Mouse (Mus musculus) forebrain, embryonic 12.5 days (tissue): ENCODE results near the gene BC052040. TPM values are rescaled to one million over a fixed set of nuclear protein-coding genes. Genes with fewer than 3 reads are reported as not detected.

Experiments used
- ATAC-seq: fragments of 200-750 bp; cut with Nextera tagmentation; 2 replicates; pipeline ENCODE4 v1.8.0; 2017; ENCODE audit warnings: moderate TSS enrichment; ENCODE audit not compliant: low FRiP score
- H3K27ac ChIP-seq: fragments of 300-500 bp; sonication (generic); 2 replicates; pipeline ENCODE4 v1.5.1; 2016; ENCODE audit warnings: mild to moderate bottlenecking
- H3K27me3 ChIP-seq: fragments of 300-500 bp; sonication (generic); 2 replicates; pipeline ENCODE4 v1.6.1; 2016; ENCODE audit warnings: mild to moderate bottlenecking
- H3K36me3 ChIP-seq: fragments of 300-500 bp; sonication (generic); replicated peaks from 2 replicates; pipeline ENCODE4 v1.6.1; 2016; ENCODE audit warnings: mild to moderate bottlenecking
- H3K4me1 ChIP-seq: fragments of 300-500 bp; sonication (generic); 2 replicates; pipeline ENCODE4 v1.6.1; 2016
- H3K4me2 ChIP-seq: fragments of 300-500 bp; sonication (generic); 2 replicates; pipeline ENCODE4 v1.6.1; 2016; ENCODE audit warnings: mild to moderate bottlenecking, moderate library complexity
- H3K4me3 ChIP-seq: fragments of 300-500 bp; sonication (generic); replicated peaks from 2 replicates; pipeline ENCODE4 v1.5.1; 2016; ENCODE audit warnings: mild to moderate bottlenecking
- H3K9ac ChIP-seq: fragments of 300-500 bp; sonication (generic); 2 replicates; pipeline ENCODE4 v1.6.1; 2016; ENCODE audit warnings: mild to moderate bottlenecking
- H3K9me3 ChIP-seq: fragments of 300-500 bp; sonication (generic); 2 replicates; pipeline ENCODE4 v1.6.1; 2016
- WGBS: fragments of 180-500 bp; shearing (Covaris S2); methylation state at CpG from one replicate; pipeline ENCODE4 v1.1.7; 2016; 5-methylcytosine and 5-hydroxymethylcytosine counted together
- polyA plus RNA-seq: library from polyadenylated mRNA; unstranded; fragments of >200 nt; fragmentation: Nextera tagmentation; extraction: Ambion mirVana; gene quantifications from 2 replicates; pipeline ENCODE4 v1.2.1, GENCODE M21; 2016

BC052040 gene
- polyA plus RNA-seq, 1 experiment from 2014 or later = 22.7 TPM

GRCm38 (mm10) chr2:115724726-115725125 is 143.2 kb downstream of the BC052040 start:
- Histone ChIP-seq H3K9me3 (peaks cover 6% of the 10 kb centered on the region), H3K27me3 (no peaks in the 10 kb centered on the region), H3K4me3 (no peak overlapping the region), H3K27ac (peak overlapping the region; percentile 83), H3K9ac (no peak overlapping the region), H3K36me3 (peaks cover 13% of the 10 kb centered on the region; the same call in 1 of the 2 replicates), H3K4me1 (peaks cover 41% of the 10 kb centered on the region), H3K4me2 (no peak overlapping the region)
- 59% methylated on average over 6 of the region's 6 CpGs for WGBS
- ATAC-seq = no peak

GRCm38 (mm10) chr2:115725503-115725902 is 144.0 kb downstream of the BC052040 start:
- Histone ChIP-seq H3K4me2 (no peak overlapping the region), H3K27me3 (no peaks in the 10 kb centered on the region), H3K36me3 (peaks cover 10% of the 10 kb centered on the region; the same call in 1 of the 2 replicates), H3K9ac (no peak overlapping the region), H3K27ac (peak overlapping the region; percentile 79), H3K4me1 (peaks cover 41% of the 10 kb centered on the region), H3K9me3 (peaks cover 3% of the 10 kb centered on the region; the same call in 1 of the 2 replicates), H3K4me3 (no peak overlapping the region)
- peak; percentile 85 for ATAC-seq
- 26% methylated on average over 6 of the region's 6 CpGs for WGBS

GRCm38 (mm10) chr2:115725926-115726325 is 144.4 kb downstream of the BC052040 start:
- Histone ChIP-seq H3K27me3 (no peaks in the 10 kb centered on the region), H3K4me3 (no peak overlapping the region), H3K27ac (peak overlapping the region; percentile 79), H3K36me3 (peaks cover 6% of the 10 kb centered on the region; the same call in 1 of the 2 replicates), H3K9ac (no peak overlapping the region), H3K4me2 (no peak overlapping the region), H3K9me3 (no peaks in the 10 kb centered on the region), H3K4me1 (peaks cover 41% of the 10 kb centered on the region)
- ATAC-seq = peak; percentile 73
- 18% methylated on average over 6 of the region's 6 CpGs for WGBS

GRCm38 (mm10) chr2:115726806-115727205 is 145.3 kb downstream of the BC052040 start:
- no peaks in the 10 kb centered on the region for H3K9me3 ChIP-seq
- WGBS = 44% methylated on average over 5 of the region's 5 CpGs
- peaks cover 39% of the 10 kb centered on the region for H3K4me1 ChIP-seq
- no peak overlapping the region for H3K9ac ChIP-seq
- no peak for ATAC-seq
- H3K4me3 ChIP-seq = no peak overlapping the region
- H3K4me2 ChIP-seq = no peak overlapping the region
- no peaks in the 10 kb centered on the region for H3K27me3 ChIP-seq
- peaks cover 6% of the 10 kb centered on the region; the same call in 1 of the 2 replicates for H3K36me3 ChIP-seq
- peak overlapping the region; percentile 79 for H3K27ac ChIP-seq

GRCm38 (mm10) chr2:115728627-115729026 is 147.1 kb downstream of the BC052040 start:
- no peak for ATAC-seq
- 91% methylated on average over 6 of the region's 6 CpGs for WGBS

GRCm38 (mm10) chr2:115730502-115730901 is 149.0 kb downstream of the BC052040 start:
- Histone ChIP-seq H3K4me3 (no peak overlapping the region), H3K36me3 (peaks cover 6% of the 10 kb centered on the region; the same call in 1 of the 2 replicates), H3K4me2 (no peak overlapping the region), H3K9ac (no peak overlapping the region), H3K27ac (no peak overlapping the region), H3K27me3 (0 out of 2 replicates have a peak, but pooled peaks cover 5% of the 10 kb centered on the region), H3K4me1 (peaks cover 14% of the 10 kb centered on the region; the same call in 1 of the 2 replicates), H3K9me3 (no peaks in the 10 kb centered on the region)
- ATAC-seq = no peak
- WGBS = 89% methylated on average over 6 of the region's 6 CpGs

More at GRCm38 (mm10) chr2:115728627-115729026, 147.1 kb downstream of the BC052040 start:
- no peak overlapping the region for H3K27ac ChIP-seq
- H3K4me2 ChIP-seq = no peak overlapping the region
- no peaks in the 10 kb centered on the region for H3K9me3 ChIP-seq
- no peak overlapping the region for H3K9ac ChIP-seq
- H3K36me3 ChIP-seq = peaks cover 6% of the 10 kb centered on the region; the same call in 1 of the 2 replicates
- H3K4me1 ChIP-seq = peaks cover 23% of the 10 kb centered on the region
- no peak overlapping the region for H3K4me3 ChIP-seq
- no peaks in the 10 kb centered on the region for H3K27me3 ChIP-seq

- Histone ChIP-seq H3K4me2 (no peak overlapping the region), H3K4me1 (peaks cover 10% of the 10 kb centered on the region; the same call in 1 of the 2 replicates), H3K36me3 (peaks cover 6% of the 10 kb centered on the region; the same call in 1 of the 2 replicates), H3K27ac (no peak overlapping the region), H3K9me3 (no peaks in the 10 kb centered on the region), H3K9ac (no peak overlapping the region), H3K27me3 (peaks cover 8% of the 10 kb centered on the region; the same call in 1 of the 2 replicates), H3K4me3 (no peak overlapping the region)
- 80% methylated on average over 3 of the region's 3 CpGs for WGBS
- ATAC-seq = no peak
Observed at GRCm38 (mm10) chr2:115731171-115731570, 149.7 kb downstream of the BC052040 start.

- Histone ChIP-seq H3K27ac (no peak overlapping the region), H3K4me1 (no peaks in the 10 kb centered on the region), H3K9ac (no peak overlapping the region), H3K4me2 (no peak overlapping the region), H3K4me3 (no peak overlapping the region), H3K36me3 (peaks cover 6% of the 10 kb centered on the region; the same call in 1 of the 2 replicates), H3K9me3 (no peaks in the 10 kb centered on the region), H3K27me3 (peaks cover 8% of the 10 kb centered on the region; the same call in 1 of the 2 replicates)
- WGBS = 89% methylated on average over 4 of the region's 4 CpGs
- ATAC-seq = no peak
Observed at GRCm38 (mm10) chr2:115732572-115732971, 151.1 kb downstream of the BC052040 start.

- Histone ChIP-seq H3K4me3 (no peak overlapping the region), H3K27me3 (peaks cover 8% of the 10 kb centered on the region; the same call in 1 of the 2 replicates), H3K4me1 (no peaks in the 10 kb centered on the region), H3K9me3 (no peaks in the 10 kb centered on the region), H3K27ac (no peak overlapping the region), H3K4me2 (no peak overlapping the region), H3K9ac (no peak overlapping the region), H3K36me3 (peaks cover 1% of the 10 kb centered on the region; the same call in 1 of the 2 replicates)
- 87% methylated on average over 8 of the region's 8 CpGs for WGBS
- no peak for ATAC-seq
Observed at GRCm38 (mm10) chr2:115733017-115733692, 151.6 kb downstream of the BC052040 start.

- no peak for ATAC-seq
- Histone ChIP-seq H3K4me2 (no peak overlapping the region), H3K27ac (no peak overlapping the region), H3K9me3 (no peaks in the 10 kb centered on the region), H3K36me3 (no peaks in the 10 kb centered on the region), H3K4me1 (no peaks in the 10 kb centered on the region), H3K27me3 (peaks cover 8% of the 10 kb centered on the region; the same call in 1 of the 2 replicates), H3K9ac (no peak overlapping the region), H3K4me3 (no peak overlapping the region)
- WGBS = 94% methylated on average over 6 of the region's 6 CpGs
Observed at GRCm38 (mm10) chr2:115734850-115735249, 153.3 kb downstream of the BC052040 start.

- H3K4me3 ChIP-seq = no peak overlapping the region
- no peak overlapping the region for H3K4me2 ChIP-seq
- WGBS = 87% methylated on average over 3 of the region's 3 CpGs
- no peak overlapping the region for H3K27ac ChIP-seq
- peaks cover 8% of the 10 kb centered on the region; the same call in 1 of the 2 replicates for H3K27me3 ChIP-seq
- no peaks in the 10 kb centered on the region for H3K9me3 ChIP-seq
- no peak overlapping the region for H3K9ac ChIP-seq
- no peaks in the 10 kb centered on the region for H3K36me3 ChIP-seq
- no peak for ATAC-seq
- no peaks in the 10 kb centered on the region for H3K4me1 ChIP-seq
Observed at GRCm38 (mm10) chr2:115736416-115736815, 154.9 kb downstream of the BC052040 start.

- Histone ChIP-seq H3K9ac (no peak overlapping the region), H3K4me2 (no peak overlapping the region), H3K9me3 (no peaks in the 10 kb centered on the region), H3K36me3 (no peaks in the 10 kb centered on the region), H3K27me3 (peaks cover 8% of the 10 kb centered on the region; the same call in 1 of the 2 replicates), H3K27ac (no peak overlapping the region), H3K4me3 (no peak overlapping the region), H3K4me1 (no peaks in the 10 kb centered on the region)
- ATAC-seq = no peak
- WGBS = 88% methylated on average over 2 of the region's 2 CpGs
Observed at GRCm38 (mm10) chr2:115737966-115738365, 156.4 kb downstream of the BC052040 start.
